Mouse (Mus musculus) left cerebral cortex, postnatal 36 days (tissue): ENCODE measurements around the gene Fgfr3. TPM values are rescaled to one million over a fixed set of nuclear protein-coding genes. Genes with fewer than 3 reads are reported as not detected.
A peak's percentile ranks its signal among the peaks of the same experiment; 100 is the strongest.

Experiments used
- DNase-seq, 2 experiments: peaks; one replicate each; pipeline ENCODE4 v3.0.0; 2021 to 2022; ENCODE audit warnings: low spot score in 2 of 2, mixed read lengths in 1 of 2
- intact Hi-C: fragments of 180-260 bp; cut with DNase I; formaldehyde crosslinking; loops from one replicate; pipeline ENCODE4 v1.15.1; 2025
- total RNA-seq, 2 experiments: library from RNA; stranded (reverse); gene quantifications; 2 replicates each; pipeline ENCODE4 v1.2.3; 2021

Fgfr3 gene
- 100 to 1,000 TPM; 120 to 133 TPM for total RNA-seq

DNA sequence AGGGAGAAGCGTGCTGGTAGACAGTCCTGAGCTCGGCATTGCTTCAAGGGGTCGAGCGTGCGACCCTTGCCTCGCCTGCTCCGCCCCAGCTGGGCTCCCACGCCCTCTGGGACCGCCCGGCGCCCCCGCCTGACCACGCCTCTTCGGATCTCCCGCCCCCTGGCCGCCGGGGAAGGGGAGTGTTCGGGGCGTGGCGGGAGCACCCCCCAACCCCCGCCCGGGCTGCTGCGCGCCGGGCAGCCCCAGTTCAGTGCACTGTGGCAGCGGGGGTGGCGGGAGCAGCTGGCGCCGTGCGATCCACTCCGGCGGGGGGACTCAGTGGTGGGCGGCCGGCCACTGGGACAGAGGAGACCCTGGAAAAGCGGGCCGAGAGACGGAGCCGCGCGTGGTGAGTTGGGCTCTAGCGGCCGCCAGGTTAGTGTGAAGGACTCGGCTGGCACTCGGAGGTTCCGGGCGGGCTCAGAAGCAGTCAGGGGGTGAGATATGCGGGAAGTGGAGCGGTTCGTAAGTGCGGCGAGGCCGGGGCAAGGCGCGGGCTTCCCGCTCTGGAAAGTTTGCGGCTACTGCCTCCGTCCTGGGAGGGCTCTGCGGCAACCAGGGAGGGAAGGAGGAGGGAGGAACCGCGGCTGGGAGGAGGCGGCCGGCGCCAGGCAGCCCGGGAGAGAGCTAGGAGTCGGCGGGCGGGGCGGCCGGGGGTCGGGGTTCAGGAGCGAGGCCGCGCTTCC lies at the start of gene Fgfr3:
Fgfr3 (plus strand) TSS at position 134 of the 725 bp plus-strand sequence.
- peak; percentile 34 to 39 for DNase-seq
- intact Hi-C loops: loop anchor here (5.0 kb wide), 1 partner anchor 34 kb away; no protein-coding TSS in a partner anchor

DNA sequence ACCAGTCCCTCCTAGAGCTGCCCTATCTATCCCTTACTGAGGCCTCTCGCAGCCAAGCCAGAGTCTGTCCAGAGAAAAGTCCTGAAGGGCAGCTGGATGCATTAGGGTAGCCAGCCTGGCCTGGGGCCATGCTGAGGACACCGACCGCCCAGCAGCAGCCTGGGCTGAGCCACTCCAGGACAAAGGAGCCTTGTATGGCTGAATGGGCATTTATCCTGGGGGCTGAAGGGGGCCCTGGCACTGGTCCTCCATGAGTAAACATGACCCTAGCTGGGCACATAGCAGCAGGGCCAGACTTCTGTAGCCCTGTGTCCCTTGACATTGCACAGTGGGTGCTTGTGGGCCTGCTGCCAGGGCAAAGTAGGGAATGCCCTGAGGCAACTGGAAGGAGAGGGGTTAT lies 47.0 kb upstream of the Fgfr3 start:
- intact Hi-C loops: no loop called here
- DNase-seq: peak; percentile 30 to 48

DNA sequence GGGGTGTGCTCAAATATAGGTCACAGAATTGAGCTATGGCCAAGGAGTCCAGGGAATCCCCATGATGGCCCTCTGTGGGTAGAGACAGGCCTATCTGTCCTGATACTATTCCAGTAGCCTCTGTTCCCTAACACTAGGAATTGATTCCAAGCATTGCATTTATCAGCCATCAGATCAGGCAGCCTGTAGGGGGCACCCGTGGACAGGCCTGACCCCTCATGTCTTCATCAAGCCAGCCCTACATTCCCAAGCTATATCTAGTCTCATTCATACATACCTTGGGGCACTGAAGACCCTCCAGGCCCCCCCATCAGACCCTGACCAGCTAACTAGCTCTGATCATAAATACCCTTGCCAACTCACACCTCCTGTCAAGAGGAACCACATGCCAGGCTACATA lies 45.5 kb upstream of the Fgfr3 start:
- no peak for DNase-seq
- intact Hi-C loops: loop anchor here (2.0 kb wide), 1 partner anchor 55 kb away; no protein-coding TSS in a partner anchor

DNA sequence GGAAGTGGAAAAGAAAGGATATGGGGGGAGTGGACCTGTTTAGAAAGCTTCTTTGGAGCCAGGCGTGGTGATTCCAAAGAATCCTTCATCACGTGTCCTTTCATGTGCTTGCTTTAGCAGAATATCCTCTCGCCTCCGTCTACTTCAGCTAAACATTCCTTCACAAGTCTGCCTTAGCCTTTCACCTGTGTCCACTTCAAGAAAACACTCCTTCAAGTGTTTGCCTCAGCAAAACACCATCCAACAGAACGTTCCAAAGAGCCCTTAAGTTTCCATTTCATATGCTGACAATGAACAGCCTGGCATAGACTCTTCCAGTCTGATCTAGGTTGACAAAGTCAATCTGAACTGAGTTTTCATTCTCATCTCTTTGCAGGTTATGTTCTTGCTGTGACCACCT lies 43.2 kb upstream of the Fgfr3 start:
- DNase-seq: no peak
- intact Hi-C loops: no loop called here

DNA sequence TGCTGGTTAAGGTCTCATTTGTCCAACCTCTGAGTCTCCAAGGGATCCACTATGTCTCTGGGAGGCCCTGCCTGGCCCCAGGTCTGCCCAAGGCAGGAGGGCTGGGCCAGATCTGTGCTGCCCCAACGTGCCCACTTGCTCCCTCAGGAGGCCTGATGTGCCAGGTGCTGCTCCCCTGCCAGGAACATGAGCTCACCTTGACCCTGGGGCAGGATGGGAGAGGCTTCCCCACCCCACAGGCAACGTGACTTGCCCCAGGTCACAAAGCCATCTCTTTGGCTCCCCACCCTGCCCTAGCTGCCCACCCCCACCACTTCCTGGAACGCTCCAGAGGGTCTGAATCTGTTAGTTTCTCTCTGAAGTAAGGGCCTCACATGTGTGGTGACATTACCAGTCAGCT lies 40.4 kb upstream of the Fgfr3 start:
- intact Hi-C loops: no loop called here
- DNase-seq: no peak

DNA sequence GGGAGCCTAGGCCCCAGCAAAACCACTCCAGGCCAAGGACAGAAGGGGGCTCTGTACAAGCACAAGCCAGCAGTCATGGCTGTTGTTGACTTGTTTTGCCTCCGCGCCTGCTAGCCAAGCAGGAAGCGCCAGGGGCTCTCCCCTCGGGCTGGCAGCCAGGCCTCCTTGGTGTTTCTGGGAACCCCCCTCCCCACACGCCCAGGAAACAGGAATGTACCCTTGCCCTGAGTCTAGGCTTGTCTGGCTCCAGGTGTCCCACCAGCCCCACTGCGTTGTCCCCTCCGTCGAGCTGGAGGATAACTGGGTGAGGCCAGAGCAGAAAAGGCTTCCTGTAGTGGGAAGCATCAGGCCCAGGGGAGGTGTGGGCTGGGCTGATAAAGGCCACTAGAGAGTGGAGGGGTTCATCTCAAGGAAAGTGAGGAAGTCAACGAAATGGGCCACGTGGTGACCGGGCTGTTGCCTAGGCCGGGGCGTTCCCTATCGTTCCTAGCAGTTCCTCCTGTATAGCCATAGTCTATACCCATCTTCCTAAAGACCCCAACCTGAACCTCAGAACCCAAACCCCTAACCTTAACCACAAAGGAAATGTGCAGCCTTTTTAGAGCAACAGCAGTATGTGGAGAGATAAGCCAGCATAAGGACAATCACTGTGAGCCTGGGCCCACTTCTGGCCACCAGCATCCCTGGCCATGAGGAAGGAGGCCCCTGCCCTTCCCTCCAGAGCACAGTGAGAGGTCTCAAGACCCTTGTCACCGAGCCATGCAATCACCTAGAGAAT lies 39.7 kb upstream of the Fgfr3 start:
- DNase-seq: no peak
- intact Hi-C loops: no loop called here

DNA sequence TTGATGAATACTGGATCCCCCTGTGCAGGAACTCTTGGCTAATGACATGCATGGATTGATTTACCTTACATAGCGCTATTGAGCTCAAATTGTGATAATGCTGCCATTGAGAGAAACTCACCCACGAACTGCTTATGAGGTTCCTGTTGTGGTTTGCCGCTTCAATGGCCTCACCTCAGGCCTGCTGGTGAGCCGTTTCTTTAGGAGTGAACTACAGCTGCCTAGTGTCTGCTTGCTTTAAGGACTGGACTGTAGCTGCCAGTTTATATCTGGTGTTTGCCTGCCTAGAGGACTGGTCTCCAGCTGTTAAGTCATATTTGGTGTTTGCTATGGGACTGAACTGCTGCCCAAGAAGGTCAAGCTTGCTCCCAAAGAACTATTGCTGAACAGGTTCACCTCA lies 38.5 kb upstream of the Fgfr3 start:
- no peak for DNase-seq
- intact Hi-C loops: no loop called here

DNA sequence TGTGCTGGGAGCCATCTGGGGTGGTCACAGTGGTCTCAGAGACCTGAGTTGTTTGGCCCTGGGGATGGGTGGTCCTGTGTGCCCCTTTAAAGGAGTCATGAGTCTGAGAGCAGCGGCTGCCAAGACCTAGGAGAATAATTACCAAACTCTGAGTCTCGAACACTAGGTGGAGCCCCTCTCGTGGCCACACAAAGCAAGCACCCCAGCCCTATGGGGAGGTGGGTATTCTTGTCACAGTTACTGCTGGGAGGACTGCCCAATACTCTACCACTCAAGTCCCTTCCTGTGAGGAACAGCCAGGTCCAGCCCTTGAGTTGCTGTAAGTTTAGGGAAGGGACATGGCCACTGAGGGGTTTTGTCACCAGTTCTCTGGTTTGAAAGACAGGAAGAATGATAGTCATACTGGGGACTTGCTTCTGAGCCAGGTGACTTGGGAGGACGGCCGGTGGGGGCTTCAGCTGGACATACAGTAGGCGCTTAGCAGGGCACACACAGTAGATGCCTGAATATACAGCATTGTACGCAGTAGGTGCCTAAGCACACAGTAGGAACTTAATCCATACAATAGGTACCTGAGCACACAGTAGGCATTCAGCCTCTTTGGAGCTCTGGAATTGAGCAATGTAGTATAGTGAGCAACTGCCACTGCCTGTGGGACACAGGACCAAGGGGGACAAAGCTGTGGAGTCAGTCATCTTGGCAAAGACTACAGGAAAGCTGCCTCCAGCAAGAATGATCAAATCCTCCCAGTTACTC lies 37.4 kb upstream of the Fgfr3 start:
- intact Hi-C loops: loop anchor here (2.0 kb wide), 1 partner anchor 55 kb away; no protein-coding TSS in a partner anchor
- DNase-seq: no peak

DNA sequence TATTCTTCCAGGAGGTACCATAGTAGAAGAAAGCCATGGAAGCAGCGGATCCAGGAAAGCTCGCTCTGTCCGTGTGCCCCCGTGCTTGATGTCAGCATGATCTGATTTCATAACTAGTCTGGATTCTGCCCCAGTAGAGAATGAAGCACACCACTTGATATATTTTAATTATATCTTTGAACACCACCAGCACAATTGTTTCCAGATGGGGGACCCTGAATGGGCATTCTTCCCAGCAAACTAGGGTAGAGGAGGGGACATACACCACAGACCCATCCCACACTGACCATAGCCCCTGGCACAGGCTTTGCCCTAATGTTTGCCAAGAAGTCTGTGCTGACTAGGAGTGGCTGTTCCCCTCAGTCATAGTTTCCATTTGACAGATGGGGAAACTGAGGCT lies 36.5 kb upstream of the Fgfr3 start:
- no peak for DNase-seq
- intact Hi-C loops: loop anchor here (2.0 to 5.0 kb wide), 2 partner anchors 37 to 54 kb away; partner anchors contain the start of gene Fgfr3

DNA sequence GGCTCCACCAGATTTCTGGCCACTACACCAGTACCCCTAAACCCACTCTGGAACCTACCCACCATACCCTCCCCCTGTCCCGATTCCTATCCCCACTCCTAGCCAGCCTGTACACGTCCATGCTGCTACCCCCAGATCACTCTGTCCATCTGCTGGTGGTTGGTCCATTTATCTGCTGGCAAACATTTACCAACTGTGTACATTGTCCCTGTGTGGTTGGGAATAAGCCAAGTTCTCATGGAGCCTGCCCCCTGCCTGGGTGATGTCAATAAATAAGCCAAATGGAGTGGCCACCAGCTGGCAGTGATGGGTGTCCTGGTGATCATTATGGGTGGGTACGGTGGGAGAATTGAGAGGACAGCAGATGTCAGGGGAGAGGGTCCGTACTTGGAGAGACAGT lies 34.3 kb upstream of the Fgfr3 start:
- intact Hi-C loops: loop anchor here (5.0 kb wide), 1 partner anchor 35 kb away; the partner anchor contains the start of gene Fgfr3
- DNase-seq: no peak

DNA sequence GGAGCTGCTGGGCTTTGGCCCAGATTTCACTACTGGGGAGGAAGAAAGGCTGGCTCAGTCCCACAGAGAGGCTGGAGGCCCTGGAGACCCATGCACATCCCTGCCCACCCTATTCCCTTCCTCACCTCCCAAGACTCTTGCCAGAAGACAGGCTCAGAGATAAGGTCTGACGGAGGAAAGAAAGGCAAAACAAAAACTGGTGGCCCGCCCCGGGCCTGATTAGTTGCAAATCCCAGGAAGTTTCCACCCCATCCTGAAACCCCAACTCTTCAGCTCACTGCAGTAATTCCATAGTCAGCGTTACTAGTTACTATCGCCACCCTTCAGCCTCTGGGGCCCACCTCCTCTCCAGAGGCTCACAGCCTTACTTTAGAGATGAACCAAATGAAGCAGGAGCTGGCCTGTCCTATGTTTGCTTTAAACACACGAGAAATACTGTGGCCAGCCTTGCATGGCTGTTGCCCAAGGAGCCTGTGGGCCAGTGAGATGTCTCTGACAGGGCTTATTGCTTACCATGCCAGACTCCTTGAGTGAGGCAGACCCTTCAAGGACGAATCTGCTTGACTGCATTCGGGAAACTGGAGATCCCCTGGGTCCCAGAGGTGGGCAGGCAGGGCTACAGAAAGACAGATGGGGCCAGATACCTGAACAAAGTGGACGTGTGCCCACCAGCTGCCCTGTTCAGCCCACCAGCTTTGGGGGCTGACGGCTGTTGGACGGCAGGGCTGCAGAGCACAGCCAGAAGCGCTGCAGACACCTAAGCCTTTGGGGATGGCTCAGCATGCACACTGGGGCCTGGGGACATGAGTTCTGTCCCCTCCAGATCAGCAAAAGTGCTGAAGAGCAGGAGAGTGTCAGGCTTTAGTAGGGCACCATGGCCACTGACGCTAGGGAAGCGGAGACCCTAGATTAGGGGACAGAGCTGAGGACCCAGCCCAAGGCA lies 32.9 kb upstream of the Fgfr3 start:
- intact Hi-C loops: loop anchor here (5.0 kb wide), 1 partner anchor 34 kb away; the partner anchor contains the start of gene Fgfr3

DNA sequence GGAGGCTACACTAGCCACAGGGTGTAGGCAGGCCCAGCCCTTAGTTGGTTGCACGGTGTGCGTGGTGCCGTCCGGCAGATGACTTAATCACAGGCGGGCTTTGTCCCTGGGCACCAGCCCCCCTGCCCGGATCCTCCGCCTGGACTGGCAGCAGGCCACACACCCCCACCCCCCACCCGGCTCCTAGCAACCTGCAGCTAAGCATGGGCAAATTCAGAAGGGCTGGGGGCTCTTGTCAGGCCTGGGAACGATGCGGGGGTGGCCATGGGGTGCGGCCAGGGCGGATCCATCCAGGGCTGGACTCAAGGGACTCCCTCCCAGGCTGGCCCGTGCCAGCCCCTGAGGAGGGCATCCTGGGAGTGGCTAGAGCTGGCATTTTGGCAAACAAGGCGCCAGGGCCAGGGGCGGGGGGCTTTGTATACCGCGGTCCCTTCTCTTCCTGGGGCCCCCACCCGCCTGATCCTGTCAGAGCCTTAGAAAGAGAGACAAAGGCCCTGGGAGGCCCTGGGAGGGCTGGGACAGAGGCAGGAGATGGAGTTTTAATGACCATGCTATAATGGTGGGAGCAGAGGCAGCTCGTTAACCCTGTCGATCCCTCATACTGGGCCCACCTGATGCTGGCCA lies 32.1 kb upstream of the Fgfr3 start:
- intact Hi-C loops: loop anchor here (5.0 kb wide), 1 partner anchor 33 kb away; the partner anchor contains the start of gene Fgfr3
- DNase-seq: no peak

More for the DNA sequence above, 32.9 kb upstream of the Fgfr3 start:
- no peak for DNase-seq

DNA sequence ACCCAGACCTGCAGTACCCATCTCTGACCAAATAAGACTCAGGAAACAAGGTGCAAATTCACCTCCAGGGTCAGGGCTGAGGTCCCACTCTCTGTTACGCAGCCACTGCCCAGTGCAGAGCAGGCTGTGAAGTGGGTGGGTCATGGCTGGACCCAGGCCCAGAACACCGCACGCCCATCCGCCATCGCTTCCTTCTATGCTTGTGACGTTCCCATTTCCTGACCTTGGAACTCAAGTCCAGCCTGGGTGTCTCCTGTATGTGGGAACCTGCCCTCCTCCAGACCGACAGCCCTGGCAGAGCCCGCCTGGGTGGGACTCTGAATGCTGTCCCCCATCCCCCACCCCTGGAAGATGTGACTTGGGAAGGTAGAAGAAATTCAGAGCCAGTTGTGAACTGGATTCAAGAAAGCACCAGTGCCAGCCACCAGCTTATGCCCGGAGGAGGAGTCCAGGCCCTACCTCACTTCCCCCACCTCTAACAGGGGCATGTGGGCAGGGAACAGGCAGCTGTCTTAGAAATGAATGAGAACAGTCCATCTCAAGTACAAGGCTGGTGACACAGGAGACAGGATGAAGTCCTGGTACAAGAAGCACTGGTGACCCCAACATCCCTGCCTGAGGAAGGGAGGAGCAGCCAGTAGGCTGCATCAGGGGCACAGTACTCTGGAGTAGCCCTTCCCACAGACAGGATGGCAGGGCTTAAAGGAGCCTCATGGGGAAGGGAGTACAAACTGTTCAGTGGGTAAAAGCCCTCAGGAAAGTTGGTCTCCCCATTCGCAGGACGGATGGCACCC lies 31.4 kb upstream of the Fgfr3 start:
- DNase-seq: no peak
- intact Hi-C loops: loop anchor here (5.0 kb wide), 1 partner anchor 32 kb away; the partner anchor contains the start of gene Fgfr3

DNA sequence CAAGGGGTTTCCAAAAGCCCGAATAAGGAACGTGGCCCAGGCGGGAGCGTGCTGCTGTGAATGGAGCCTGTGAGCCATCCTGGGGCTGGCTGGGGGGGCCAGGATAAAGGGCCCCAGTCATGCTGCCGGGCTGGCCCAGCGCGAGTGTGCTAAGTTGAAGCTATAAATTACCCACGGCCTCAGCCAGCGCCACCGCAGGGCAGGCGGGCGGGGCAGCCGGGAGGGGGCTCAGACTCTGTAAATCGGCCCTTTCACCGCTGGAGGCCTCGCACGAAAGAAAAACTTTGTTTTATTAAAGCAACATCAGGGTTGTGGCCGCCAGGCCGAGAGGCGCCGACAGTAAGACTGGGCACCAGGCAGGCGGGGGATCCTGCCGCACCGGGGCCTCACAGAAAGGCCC lies 29.1 kb upstream of the Fgfr3 start:
- no peak for DNase-seq
- intact Hi-C loops: no loop called here

DNA sequence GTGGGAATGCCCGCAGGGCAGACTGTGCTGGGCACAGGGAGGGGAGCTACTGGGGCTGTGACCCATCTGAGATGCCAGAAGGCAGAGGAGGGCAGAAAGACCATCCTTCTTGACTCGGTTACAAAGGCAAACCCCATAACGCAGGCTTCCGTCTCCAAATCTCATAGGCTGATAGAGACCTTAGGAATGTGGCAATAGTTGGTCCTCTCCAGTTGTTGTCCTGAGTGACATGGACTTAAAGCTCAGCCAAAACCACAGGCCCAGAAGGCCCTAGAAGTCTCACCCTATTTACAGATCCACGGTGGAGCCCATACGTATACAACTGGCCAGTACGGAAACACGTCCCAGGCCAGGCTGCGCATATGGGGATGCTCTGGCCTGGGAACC lies 27.0 kb upstream of the Fgfr3 start:
- DNase-seq: no peak
- intact Hi-C loops: no loop called here

DNA sequence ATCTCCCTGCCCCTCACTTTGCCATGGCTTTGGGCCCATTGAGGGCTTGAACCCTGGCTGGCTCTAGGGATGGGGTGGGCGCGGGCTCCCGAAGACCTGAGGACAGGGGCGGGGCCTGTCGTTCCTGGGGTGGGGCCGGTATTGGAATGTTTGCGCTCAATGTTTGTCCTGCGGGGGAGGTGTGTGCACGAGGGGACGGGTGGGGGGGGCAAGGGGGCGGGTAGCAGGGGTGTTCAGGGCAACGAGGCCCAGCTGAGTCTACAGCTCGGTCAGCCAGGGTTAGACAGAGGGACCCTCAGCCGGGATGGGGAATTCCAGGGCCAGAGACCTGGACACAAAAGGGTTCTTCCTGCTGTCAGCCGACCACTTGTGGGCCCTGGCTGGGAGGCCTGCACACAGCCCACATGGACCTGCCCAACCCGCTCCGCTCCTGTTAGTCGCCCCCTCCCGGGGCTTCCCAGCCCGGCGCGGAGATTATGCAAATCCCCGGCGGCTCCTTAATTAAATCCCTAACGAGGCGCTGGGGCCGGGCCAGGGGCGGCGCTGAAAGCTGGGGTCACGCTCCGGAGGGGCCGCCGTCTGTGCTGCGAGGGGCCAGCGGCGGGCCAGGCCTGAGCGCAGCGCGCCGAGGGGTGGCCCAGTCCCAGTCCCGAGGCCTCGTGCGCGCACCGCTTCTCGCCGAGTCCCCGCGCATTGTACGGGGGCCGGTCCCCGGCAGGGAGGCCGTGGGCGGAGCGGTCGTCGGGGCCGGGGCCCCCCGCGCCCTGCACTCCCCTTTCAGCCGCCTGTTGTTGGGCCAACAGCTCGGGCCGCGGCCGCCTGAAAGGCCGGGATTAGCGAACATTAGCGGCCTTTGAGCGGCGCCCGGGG lies 26.4 kb upstream of the Fgfr3 start:
- DNase-seq: peak; percentile 24 to 50
- intact Hi-C loops: no loop called here

DNA sequence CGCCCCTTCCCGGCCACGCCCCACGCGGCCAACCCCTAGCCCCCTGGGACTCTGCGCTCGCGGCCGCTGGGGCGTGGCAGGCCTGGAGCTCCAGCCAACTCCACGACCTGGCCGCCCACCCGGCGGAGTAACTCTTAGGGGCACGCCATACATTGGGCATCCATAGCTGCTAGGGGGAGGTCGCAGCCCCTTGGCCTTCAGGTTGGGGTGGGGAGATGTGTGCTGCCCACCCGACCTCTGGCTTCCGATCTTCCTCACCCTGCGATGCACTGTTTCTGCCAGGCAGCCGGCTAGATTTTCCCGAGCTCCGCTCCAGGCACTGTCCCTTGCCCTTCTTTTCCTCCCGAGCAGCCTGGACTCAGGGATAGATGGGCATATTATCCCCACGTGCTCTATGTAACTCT lies 25.8 kb upstream of the Fgfr3 start:
- intact Hi-C loops: no loop called here

More for the DNA sequence above, 25.8 kb upstream of the Fgfr3 start:
- DNase-seq: no peak
